Mouse (Mus musculus): Measurements from ENCODE around the gene Ccr1l1. TPM values are rescaled to one million over a fixed set of nuclear protein-coding genes. Genes with fewer than 3 reads are reported as not detected.

The Ccr1l1 gene
- not detected in 2 replicates for polyA plus RNA-seq (2015; fragmentation: Nextera tagmentation; extraction: Ambion mirVana)

DNA sequence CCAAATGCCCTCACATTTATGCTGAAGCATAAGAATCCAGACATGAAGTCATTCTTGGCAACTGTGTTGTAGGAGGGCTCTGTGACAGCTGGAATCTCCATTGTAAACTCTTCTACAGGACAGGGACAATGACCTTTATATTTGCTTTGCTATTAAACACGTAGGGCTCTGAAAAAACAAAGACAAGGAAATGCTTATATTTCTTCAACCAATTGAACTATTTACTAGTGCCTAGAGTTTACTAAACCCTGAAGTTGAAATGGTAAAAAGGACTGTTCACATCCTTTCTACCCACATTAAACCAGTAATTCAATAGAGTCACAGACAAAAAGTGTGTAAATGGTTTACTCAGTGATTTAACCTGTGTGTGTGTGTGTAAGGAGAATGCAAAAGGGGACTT, at the start of gene Ccr1l1:
Gene Ccr1l1 (minus strand): TSS at position 101 of the 400 bp plus-strand sequence.

DNA sequence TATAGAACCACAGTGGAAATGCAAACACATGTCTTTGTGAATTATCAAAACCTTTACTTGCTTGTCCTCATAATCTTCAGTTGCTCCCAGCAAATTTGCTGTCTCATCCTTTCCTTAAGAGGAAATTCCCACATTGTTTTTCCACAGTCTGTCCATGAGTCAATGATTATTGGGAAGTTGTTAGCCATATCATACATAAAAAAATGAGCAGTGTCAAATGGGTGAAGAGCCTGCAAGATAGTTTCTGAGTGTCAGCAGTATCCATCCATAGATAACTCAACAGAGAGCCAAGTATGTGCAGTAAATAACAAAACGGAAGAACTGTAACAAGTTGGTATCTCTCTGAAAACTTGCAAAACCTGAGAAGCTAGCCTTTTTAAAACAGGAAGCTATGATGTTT, 43.5 kb upstream of the Ccr1l1 start, which contains the start of gene Ccr3:
Gene Ccr3 (plus strand): TSS at position 301 of the 400 bp plus-strand sequence.

DNA sequence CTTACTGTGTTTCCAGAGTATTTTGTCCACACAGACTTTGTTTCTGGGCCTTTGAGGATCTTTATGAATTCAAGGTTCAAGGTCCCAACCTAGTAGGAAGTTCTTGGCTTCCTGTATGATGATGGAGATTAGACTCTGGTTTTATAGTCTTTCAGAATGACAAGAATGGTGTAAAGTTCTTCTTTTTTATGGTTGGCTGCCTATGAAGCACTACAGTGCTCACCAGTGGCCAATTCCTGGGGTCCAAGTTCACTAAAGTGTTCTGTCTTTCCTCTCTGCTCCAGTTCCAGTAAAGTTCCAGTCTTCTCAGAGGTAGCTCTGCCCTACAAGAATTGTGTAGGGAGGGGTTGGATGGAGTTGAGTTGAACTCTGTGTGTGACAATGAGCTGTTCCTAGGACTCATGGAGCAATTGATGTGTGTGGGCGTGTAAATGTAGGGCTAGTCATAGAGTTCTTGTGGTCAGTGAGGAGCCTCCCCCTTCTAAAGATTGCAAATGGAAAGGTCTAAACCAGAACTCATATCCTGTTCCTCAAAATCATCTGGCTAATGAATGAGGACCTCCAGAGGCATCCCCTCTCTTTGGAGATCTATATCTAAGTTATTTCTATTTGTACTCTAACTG, 9.8 kb downstream of the Ccr1l1 start, which contains the start of gene Ccr1:
Gene Ccr1 (minus strand): TSS at position 403 of the 623 bp plus-strand sequence.

Other genes with a start within 250 kb of the Ccr1l1 start
- gene Cxcr6, start 171.9 kb downstream of the Ccr1l1 start, polyA plus RNA-seq (2015; fragmentation: Nextera tagmentation; extraction: Ambion mirVana): 0.99 and 2.0 TPM in 2 replicates
- gene Fyco1, start 126.5 kb downstream of the Ccr1l1 start, polyA plus RNA-seq (2015; fragmentation: Nextera tagmentation; extraction: Ambion mirVana): 6.9 and 7.6 TPM in 2 replicates
- gene Xcr1, start 116.4 kb downstream of the Ccr1l1 start, polyA plus RNA-seq (2015; fragmentation: Nextera tagmentation; extraction: Ambion mirVana): 0.12 and 0.16 TPM in 2 replicates
- 14.5 and 18.3 TPM in 2 replicates for gene Ccr1, start 9.7 kb downstream of the Ccr1l1 start, polyA plus RNA-seq (2015; fragmentation: Nextera tagmentation; extraction: Ambion mirVana)
- gene Ccr3, start 43.6 kb upstream of the Ccr1l1 start, polyA plus RNA-seq (2015; fragmentation: Nextera tagmentation; extraction: Ambion mirVana): 0.32 and 0.55 TPM in 2 replicates
- 9.8 and 13.6 TPM in 2 replicates for gene Ccr2, start 123.5 kb upstream of the Ccr1l1 start, polyA plus RNA-seq (2015; fragmentation: Nextera tagmentation; extraction: Ambion mirVana)
- 1.6 and 1.7 TPM in 2 replicates for gene Ccr5, start 143.1 kb upstream of the Ccr1l1 start, polyA plus RNA-seq (2015; fragmentation: Nextera tagmentation; extraction: Ambion mirVana)

Measured in spleen, postnatal 0 days (tissue).